Mouse (Mus musculus): ENCODE data around the gene Fam120b. TPM values are rescaled to one million over a fixed set of nuclear protein-coding genes. Genes with fewer than 3 reads are reported as not detected.
A peak's percentile ranks its signal among the peaks of the same experiment; 100 is the strongest.

Gene Fam120b
- polyA plus RNA-seq (2017; shearing (Covaris generic)) = 10 to 100 TPM; 23.8 to 39.8 (median 32.7) TPM

DNA sequence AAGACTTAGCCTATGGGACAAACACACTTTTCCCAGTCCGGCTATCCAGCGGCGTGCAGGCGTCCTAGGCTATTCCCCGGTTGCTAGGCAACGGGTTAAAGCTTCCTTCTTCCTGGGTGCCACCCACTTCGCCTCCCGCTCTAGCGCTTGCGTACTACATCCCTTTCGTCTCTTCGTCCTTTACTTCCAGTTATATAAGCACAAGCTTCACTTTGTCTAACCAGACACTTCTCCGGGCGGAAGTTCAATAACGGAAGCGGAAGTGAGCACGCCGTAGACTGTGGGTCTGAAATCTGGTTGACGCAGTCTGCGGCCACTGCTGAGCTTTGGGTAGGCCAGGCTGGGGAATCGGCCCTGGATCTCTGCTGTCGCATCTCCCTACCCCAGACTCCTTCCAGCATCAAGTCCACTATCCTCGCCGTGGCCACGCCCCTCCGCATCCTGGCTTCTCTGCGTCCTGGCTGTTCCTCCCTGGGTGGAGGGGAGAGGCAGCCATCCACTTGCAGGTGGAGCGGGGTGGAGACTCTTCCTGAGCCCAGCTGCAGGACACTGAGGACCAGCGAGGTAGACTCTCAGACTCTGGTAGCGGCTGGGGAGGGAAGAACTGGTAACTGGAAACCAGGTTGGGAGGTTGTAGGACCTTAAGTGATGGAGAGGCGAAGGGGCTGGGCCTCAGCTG, at the start of gene Fam120b:
Gene Fam120b (plus strand): TSS at position 206 of the 679 bp plus-strand sequence.
- ATAC-seq = peak; percentile 99

DNA sequence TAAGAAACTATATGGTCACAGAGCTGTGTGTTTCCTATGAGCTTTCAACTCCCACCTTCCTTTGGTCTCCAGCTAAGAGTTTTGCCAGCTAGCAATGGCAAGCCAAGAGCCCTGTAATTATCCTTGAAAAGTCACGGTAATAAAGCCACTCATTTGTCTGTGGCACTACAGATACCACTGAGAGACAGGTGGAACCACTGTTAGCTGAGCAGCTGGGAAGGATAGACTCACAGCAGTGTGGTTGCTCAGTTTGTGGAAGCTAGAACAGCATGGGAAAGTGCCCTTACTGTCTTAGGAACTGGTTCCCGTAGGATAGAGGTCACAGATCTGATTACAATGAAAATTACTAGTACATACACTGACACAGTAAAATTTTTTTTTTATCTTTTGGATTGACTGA, 45.9 kb upstream of the Fam120b start:
- no peak for ATAC-seq

DNA sequence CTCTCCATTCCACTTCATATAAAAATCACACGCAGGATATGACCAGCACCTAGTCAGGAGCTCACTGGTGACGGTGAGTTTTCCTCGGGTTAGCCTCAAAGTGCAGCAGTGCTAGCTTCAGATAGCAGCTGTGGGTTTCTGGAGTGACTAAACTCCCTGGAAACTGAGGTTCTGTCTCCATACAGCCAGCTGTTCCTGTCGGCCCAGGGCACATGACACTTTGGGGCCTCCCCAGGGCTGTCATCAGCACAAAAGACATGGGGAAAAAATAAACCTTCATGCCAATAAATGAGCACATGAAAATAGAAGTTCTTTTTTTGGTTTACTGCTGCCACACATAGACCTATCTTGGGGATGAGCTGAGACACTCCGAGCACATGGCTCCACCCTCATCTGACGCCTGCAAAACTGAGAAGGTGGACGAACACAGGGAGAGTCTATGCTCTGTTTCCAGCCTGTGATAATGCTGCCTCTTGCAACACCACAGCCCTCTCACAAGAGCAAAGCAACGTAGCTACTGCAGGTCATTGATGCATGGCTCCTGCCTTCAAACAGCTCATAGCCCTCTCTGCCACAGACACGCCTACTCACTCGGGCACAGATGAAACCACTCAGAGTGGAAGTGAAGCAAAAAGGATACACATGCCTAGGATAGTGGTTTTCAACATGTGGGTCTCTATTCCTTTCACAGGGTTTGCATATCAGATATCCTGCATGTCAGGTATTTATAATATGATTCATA, 43.0 kb upstream of the Fam120b start:
- no peak for ATAC-seq

DNA sequence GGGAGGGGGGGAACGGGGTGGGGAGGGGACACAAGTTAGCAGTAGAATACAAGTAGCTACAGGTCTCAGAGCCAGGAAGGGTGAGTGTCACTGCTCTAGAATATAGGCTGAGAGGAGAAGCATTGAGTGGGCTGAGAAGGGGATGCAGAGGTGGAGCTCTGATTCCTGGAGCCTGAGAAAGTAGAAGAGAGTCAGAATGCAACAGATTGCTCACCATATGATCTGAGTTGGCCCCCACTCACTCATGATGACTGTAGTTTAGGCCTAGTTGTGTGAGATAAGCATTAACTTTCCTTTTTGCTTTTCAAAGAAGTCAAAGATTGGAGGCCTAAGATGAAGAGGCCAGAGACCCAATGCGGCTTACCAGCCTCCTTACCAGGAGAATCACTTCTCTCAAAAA, 42.0 kb upstream of the Fam120b start:
- no peak for ATAC-seq

DNA sequence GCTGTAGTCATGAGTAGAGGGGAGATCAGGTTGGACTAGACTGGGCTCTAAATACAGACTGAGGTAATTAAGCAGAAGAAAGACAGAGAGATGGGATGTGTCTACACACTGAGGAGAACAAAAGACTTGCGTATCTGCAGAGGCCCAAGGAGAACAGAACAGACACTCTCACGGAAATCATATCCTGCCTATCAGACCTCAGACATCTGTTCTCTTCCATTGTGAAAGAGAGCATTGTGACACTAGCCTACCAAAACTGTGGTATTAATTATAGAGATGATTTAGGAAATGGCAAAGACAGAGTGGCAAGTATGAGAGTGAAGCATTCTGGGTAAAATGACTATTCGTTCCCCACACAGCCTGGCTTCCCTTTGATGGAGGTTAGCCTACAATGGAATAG, 40.9 kb upstream of the Fam120b start:
- no peak for ATAC-seq

DNA sequence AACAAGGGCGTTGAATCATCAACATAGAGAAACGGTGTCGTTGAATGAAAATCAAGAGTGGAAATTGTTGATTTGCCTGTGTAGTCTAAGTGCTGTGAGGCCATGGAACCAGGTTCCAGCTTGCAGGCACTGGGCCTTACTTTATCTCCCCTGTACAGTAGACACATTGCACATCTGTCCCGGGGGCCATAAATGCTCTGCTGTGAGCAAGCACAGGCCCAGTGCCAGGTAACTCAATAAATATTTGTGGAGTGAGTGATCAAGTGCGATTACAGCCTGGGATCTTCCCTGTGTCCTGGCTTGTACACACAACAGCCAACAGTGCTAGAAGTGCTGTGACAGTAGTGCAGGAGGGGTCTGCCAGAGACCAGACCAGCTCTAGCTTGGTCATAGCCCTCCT, 39.5 kb upstream of the Fam120b start:
- no peak for ATAC-seq

DNA sequence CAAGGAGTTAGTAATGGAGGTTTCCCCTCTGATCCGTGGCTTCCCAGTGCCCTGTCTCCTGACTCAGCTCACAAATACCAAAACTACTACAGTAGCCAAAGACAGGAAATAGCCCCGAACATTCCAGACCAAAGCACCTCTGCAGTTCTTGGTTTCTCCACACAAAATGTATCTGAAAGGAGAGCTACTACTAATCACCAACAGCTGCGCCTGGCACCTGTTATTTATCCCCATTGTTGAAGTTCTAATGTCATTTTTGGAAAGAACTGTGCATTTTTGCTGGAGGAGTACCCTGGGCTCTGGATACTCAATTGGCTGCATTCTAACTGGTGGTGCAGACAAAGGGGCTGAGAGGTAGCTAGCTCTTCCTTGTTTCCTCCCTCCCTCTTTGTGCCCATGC, 38.9 kb upstream of the Fam120b start:
- no peak for ATAC-seq

DNA sequence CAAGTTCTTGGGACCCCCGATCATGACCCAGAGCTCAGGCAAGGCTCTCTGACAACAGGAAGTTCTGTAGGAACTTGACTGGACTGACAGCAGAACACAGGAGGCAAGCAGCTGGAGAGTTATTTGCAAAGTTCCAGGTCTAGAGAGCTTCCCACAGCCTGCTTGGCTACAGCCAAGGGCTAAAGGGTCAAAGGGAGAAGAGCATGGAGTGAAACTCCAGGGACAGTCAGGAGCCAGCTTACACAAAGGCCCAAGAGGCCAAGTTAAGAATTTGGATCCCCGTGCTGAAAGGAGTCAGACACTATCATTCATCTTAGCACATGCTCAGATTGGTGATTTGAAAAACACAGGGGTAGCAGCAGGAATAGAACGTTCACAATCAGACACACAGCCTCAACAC, 32.3 kb upstream of the Fam120b start:
- no peak for ATAC-seq

DNA sequence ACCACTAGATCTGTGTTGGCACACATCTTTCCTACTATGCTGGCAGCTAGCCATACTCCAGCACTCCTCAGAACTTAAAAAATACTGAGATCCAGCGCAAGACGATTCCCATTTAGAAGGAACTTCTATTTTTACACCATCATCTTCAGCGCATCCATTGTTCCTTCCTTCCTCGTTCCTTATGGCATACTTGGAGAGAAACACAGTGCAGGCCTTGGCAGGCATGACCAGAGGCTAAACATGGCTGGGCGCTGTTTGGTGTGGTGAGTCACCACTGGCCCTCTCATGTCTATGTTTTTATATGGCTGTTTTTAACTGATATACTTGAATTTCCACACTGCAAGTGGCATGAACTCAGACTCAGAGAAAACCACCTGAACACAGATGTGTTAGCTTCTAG, 30.4 kb upstream of the Fam120b start:
- ATAC-seq = no peak

DNA sequence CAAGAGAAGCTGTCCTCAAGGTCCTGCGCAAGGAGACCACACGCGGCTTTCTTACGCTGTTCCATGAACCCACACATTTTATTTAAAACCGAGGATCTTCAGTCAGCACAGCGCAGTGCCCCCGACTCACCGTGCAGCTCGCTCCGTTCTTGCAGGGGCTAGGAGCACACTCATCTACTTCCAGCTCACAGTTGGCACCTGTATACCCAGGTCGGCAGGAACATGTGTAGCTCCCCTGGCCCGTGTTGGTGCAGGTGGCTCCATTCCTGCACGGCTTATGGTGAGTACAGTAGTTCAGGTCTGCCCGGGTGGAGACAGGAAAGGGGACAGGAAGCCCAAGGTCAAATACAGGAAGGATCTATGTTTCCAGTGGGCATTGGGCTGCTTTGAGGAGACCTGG, 25.6 kb upstream of the Fam120b start:
- no peak for ATAC-seq

DNA sequence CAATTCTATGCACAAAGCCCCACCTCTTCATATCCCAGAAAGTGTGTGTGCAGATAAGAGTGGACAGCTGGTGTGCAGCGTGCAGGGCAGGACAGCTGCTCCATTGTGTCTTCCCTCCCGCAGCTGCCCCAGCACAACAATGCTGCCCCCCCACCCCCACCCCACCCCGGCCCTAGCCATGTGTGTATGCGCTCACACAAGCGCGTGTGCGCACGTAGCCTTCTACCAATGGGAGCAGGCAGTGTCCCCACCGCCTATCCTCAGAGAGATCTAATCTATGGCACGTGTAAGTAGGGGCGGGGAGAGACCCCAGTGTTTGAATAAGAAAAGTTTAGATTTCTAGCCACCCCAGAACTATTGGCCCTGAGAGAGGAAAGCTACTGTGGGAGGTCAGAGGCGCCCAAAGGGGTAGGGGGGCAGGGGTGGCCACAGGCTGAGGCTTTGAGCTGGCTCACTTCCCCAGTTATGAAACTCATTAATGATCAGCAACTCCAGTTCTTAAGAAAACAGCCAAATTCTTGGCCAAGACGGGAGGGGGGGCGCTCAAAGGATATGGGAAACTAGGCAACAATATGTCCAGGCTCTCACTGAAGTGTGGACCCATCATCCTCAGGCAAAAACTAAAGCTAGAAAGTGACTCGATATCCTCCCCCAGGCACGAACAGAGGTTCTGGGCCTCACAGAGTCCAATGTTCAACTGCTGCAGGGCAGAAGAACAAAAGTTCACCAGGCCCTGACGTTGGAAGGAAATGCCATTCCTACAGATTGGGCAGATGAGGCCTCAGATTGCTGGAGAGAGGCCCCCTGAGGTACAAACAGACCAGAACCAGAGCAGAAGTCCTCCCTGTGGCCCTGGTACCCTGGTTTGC, 23.8 kb upstream of the Fam120b start:
- ATAC-seq = no peak

DNA sequence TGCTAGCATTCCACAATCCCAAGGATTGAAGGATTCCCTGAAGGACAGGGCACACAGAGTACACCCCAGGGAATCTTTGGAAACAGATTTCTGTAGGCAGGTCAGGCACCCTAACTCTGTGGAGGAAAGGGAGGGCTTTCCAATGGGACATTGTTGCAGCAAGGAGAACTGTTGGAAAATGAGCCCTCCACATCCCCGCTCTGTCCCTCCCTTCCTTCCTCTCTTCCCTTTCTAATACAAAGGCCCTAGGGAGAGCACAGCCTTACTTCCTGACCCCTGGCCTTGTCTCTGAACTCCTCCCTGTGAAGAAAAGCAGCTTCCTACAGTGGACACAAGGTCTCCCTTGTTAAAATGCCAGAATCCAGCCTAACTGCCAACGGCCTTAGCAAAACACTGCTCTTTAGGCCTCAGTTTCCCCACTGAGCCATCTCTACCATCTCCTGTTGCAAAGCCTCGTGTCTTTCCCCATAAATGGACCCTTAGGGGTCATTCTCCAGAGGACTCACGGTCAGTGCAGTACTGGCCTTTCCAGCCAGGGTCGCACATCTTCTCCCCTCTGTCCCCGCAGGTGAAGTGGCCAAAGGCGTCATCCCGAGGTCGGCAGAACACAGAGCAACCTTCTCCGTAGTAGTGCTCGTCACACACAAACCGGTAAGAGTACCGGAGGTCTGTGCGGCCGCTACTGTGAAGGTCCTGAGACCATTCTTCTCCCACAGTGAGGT, 22.9 kb upstream of the Fam120b start:
- ATAC-seq = no peak

DNA sequence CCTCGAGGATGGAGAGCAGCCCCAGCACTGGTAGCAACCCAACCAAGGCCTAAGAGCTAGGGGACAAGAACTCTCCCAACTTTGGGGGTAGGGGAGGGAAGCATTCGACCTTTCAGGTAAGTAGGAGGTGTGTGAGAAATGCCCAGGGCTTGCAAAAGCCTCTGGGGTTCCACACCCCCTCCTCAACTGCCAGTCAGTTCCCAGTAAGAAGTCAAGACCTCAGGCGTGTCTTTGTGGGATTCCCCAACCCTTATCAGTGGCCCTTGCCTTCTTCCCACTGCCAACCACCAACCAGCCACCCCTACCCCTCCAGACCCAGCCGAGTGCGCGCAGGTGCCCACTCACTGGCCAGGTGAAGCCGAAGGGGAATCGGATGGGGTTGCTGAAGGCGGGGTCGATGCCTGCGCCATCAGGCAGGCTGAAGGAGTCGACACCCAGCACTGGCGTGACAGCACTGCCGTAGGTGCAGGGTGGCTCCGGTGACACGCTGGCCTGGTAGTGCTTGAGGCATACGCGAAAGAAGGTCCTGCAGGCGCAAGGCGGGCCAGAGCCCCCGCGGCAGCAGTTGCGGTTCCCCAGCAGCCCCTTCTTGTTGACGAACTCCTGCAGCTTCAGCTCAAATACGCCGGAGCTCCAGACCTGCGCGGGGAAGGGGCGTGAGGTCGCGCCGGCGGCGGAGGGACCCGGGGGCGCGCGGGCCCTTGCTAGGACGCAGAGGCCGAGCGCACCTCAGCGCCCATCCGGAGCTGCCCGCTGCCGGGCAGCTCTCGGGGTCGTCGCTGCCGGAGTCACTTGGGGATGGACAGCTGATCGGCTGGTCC, 21.5 kb upstream of the Fam120b start:
- ATAC-seq = no peak

DNA sequence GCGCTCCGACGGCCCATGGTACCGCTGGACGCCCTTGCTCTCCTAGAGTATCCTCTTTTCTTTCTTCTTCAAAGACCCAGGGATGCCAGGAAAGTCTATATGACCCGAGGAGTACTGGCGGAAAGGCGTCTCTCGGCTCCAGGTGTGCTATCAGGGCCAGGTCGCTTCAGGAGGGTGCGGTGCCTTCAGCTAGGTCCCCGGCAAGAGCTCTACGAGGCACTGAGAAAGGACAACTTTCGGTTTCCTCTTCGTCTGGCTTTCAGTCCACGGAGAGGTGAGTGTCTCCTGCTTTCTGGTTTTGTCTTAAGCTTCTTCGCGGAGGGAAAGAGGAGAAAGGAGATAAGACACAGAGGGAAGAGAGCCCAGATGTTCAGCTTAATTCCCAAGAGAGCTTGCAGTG, 20.8 kb upstream of the Fam120b start:
- peak; percentile 47 for ATAC-seq

DNA sequence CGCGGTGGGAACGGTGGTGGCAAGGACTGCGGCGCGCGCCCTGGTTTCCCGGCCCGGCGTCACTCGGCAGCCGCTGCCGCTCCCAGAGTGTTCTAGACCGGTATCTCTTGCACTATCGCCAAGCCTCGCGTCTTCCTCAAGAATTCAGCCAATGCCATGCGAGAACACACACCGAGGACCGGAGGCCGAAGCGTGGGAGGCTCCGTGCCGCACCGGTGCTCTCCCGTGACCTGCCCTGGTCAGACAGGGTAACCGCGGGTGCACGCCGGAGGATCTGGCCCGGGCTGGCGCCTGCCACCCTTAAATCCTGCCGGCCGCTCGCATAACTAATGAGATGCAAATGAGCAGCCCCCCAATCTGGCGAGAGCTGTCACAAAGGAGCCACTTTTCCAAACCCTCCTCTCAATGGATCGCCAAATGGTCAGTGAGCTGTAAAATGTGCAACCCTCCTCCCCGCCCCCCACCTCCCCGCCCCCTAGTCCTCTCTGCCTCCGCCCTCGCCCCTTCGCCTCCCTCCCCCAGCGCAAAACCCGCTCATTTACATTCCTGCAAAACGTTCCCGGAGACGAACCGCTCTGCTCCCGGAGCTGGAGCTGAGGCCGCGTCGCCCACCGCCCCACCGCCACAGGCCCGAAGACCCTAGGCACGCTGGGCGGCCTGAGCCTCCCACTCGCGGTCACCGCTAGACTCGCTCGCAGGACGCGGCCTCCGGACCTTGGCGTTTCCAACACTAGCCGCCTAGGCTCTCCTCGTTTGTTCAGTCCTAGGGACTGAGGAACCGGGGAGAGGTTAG, 20.1 kb upstream of the Fam120b start:
- peak; percentile 25 for ATAC-seq

DNA sequence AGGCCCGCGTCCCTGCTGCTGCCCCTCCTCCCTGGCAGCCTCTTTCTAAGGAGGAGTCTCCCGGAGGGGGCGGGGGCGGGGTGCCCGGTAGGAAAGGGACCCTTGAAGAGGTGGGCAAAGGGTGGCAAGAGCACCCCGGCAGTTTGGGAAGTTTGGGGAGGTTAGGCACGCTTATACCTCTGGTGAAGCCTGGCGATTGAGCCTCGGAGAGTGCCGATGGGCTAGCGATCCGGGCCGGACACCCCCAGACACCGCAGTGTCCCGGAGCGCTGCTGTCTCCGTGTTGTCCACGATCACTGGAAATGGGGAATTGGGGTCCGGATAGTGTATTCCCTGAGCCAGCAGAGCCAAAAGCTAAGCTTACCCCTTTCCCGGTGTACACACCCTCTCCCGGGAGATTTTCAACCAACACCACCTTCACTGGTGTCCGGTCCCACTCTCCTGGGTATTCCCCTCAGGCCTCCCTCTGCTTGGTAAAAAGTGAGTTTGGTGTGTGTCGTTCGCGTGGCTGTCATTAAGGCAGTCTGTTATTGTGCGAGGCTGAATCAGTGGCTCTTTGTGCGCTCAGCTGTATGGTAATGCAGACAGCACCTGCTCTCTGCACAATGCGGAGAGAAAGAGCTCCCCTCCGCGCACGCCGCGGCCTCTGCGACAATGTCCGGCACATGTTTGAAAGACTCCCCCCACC, 19.4 kb upstream of the Fam120b start, which contains the start of gene Dll1:
Gene Dll1 (minus strand): TSS at position 379 of the 688 bp plus-strand sequence.
- ATAC-seq = no peak

DNA sequence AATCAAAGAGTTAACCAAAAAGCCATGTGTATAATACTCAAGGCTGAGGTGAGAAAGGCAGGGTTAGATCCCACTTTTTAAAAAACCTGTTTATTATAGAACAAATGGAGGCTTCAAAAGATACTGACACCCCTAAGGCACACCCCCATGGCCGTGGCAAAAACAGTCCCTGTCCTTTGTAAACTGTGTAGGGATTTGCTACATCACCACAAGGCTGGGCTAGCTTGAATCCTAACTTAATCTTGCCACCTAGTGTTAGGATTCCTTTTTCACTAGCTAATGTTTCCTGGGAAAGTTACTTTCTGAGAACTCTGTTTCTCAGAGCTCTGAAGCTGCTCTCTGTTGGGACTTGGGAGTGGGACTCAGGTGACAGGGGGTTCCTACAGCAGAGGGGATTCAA, 18.1 kb upstream of the Fam120b start:
- no peak for ATAC-seq

DNA sequence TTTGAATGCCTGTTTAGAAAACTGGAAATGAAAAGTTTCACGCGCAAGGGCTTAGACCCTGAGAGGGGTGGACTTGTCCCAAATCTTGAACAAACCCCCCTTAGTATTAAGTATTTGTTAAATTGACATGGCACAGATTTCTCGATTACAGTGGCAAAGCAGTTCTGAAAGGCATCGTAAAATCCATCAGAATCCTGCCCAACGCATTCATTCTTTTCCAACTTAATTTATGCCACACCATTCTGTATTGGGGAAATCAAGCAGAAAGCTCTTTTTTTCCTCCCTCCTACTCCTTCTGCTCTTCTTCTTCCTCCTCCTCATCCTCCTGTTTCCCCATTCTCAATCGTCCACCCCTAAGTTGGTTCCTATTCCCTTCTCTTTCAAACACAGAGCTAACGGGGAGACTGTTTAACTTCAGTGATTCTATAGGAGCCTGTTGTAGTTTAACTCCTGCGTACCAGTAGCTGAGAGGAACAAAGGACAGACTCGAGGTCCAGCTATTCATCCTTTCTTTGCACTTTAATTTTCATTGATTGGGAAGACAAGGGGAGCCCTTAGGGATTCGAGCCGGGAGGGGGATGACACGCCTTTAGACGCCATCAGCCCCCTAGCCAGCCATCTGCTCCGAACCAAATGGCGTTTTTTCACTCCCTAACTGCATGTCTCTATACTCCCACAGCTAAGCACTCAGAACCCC, 17.4 kb upstream of the Fam120b start:
- ATAC-seq = no peak

DNA sequence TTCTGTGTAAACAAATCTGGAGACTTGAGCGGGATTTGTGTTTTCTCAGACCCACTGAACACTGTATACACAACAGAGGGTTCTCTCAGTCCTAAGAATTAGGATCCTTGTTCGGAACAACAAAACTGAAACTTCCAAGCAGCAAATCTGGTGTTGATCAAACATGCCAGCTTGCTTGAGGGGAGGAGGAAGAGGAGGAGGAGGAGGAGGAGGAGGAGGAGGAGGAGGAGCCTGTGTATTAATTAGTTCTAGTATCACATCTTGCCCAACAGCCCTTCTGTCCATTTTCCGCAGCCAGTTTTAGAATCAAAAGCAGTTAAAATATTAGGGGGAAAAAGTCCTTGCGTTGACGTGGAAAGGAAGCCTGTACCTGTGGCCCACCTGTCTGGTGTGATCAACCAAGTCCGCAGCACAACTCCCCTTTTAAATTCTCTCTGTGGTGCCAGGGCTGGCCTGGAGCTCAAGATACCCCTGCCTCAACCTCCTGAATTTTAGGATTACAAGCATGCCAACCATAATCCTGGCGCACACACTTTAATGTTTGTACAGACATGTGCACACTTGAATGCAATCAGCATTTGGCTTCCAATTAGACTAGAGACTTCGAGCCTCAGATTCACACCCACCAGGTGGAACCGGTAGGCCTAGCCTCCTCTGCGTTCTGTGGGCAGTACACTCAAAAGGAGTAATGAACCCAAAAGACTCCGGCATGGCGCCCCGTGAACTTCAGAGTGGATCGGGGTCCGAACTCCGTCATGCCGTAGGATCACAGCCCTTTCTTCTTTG, 16.1 kb upstream of the Fam120b start:
- no peak for ATAC-seq
